Comparison of ENCODE assay signal across 8 mouse cellular contexts in the genomic region with DNA sequence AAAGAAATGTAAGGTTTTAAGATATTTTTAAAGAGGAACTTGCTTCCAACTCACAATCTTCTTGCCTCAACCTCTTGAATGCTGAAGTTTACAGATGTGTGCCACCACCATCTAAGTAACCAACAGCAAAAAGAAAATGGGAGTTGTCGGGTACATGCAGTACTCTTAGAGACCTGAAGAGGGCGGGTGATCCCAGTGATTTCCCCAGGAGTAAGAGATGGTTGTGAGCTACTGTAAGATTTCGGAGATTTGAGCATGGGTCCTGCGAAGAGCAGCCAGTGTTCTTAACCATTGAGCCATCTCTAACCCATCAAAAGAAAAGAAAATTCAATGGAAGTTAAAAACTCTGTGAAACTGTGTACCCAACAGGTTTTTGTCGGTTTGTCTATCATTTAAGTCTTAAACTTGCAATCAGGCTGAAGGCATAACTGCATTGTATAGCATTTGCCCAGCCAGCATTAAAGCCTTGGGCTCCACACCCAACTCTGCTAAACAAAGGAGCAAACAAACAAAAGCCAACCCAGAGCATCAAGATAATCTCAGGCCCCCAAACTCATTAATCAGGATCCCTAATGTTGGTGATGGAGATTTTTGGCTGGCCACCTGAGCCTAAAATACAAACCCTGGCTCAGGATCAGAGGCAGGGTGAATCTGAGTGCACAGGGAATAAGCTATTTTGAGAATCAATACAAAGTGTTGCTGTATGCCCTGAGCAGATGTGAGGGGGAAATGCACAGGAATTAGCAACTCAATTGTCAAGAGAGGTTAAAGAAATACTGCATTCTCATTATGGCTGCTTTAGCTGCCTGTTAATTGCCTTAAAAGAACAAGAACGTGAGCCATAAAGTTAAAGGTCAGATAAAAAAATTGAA.
DNase-seq lines count a peak whose midpoint lies in the region; ATAC-seq and TF ChIP-seq lines count a peak whose summit lies in the region.
"Had no signal": no experiment of that assay in that cellular context is flagged by ENCODE, and none has a peak within 500 bp of the region (broad histone marks: within the 10 kb centered on the region; RNA-seq: fewer than 3 reads in every experiment).

No protein-coding gene starts in this region.

- CTCF ChIA-PET in Patski (lab: Charles Lee): interaction anchor here (0.8 to 1.7 kb wide), 9 partner anchors 10 to 141 kb away, joined by 3 to 7 read pairs (median 3); partner anchors contain the start of gene Crbn

- WGBS in midbrain, embryonic 10.5 days: 42% methylated on average over 6 of the region's 6 CpGs
- WGBS in midbrain, embryonic 15.5 days: 32% methylated on average over 6 of the region's 6 CpGs
- 37% methylated on average over 6 of the region's 6 CpGs for WGBS in hindbrain, embryonic 12.5 days
- WGBS in liver, embryonic 11.5 days: 37% methylated on average over 6 of the region's 6 CpGs

- H3K4me2 ChIP-seq in midbrain, embryonic 15.5 days: no peak overlapping the region
- no peak overlapping the region for H3K4me2 ChIP-seq in hindbrain, embryonic 12.5 days (replicated peaks)
- no peak overlapping the region for H3K4me2 ChIP-seq in liver, embryonic 11.5 days
- H3K4me2 ChIP-seq: lung, embryonic 15.5 days had no signal

- no peak overlapping the region for H3K9ac ChIP-seq in midbrain, embryonic 15.5 days
- H3K9ac ChIP-seq in hindbrain, embryonic 12.5 days: no peak overlapping the region
- no peak overlapping the region for H3K9ac ChIP-seq in liver, embryonic 11.5 days (ENCODE audit: low read depth, low read length)
- H3K9ac ChIP-seq: lung, embryonic 15.5 days had no signal

- POLR2A ChIA-PET in Patski (lab: Charles Lee): no interaction called here

- in situ Hi-C loops in Patski (cut with MboI; ENCODE audit: low pct_unique_long_range_greater_than_20kb): loop anchor here (5.0 to 10.0 kb wide), 2 partner anchors 138 to 1391 kb away; partner anchors contain the start of gene Crbn

- H3K36me3 ChIP-seq in midbrain, embryonic 10.5 days: no peaks in the 10 kb centered on the region
- no peaks in the 10 kb centered on the region for H3K36me3 ChIP-seq in midbrain, embryonic 15.5 days (replicated peaks)
- H3K36me3 ChIP-seq in hindbrain, embryonic 12.5 days: no peaks in the 10 kb centered on the region
- H3K36me3 ChIP-seq in liver, embryonic 11.5 days (ENCODE audit: control insufficient read depth, insufficient read depth, low read length): no peaks in the 10 kb centered on the region
- H3K36me3 ChIP-seq: lung, embryonic 15.5 days had no signal

- peak; percentile 41 for DNase-seq in midbrain, embryonic 10.5 days (ENCODE audit: low spot score)
- DNase-seq in Patski (ENCODE audit: low read depth, low spot score): no peak
- peak; percentile 23 for DNase-seq in cerebellum, adult 8-10 months
- no peak for DNase-seq in liver, embryonic 11.5 days (ENCODE audit: low spot score)
- DNase-seq in retina, postnatal 1 day: peak; percentile 42

- no peak for ATAC-seq in midbrain, embryonic 15.5 days (replicated peaks)
- peak; percentile 87 for ATAC-seq in Patski
- peak; percentile 68 for ATAC-seq in hindbrain, embryonic 12.5 days (ENCODE audit: low FRiP score)
- ATAC-seq in liver, embryonic 11.5 days (replicated peaks; ENCODE audit: low FRiP score): peak; percentile 47; the same call in 1 of the 2 replicates

- H3K9me3 ChIP-seq in midbrain, embryonic 10.5 days (replicated peaks): no peaks in the 10 kb centered on the region
- no peaks in the 10 kb centered on the region for H3K9me3 ChIP-seq in midbrain, embryonic 15.5 days
- no peaks in the 10 kb centered on the region for H3K9me3 ChIP-seq in hindbrain, embryonic 12.5 days (replicated peaks)
- H3K9me3 ChIP-seq in liver, embryonic 11.5 days (ENCODE audit: control insufficient read depth, low read length): no peaks in the 10 kb centered on the region
- H3K9me3 ChIP-seq: lung, embryonic 15.5 days had no signal

- peak; percentile 92 for TF ChIP-seq CTCF in Patski (IDR thresholded peaks at IDR 0.05)

- no peaks in the 10 kb centered on the region for H3K4me1 ChIP-seq in midbrain, embryonic 10.5 days
- no peaks in the 10 kb centered on the region for H3K4me1 ChIP-seq in midbrain, embryonic 15.5 days
- H3K4me1 ChIP-seq in hindbrain, embryonic 12.5 days: no peaks in the 10 kb centered on the region
- H3K4me1 ChIP-seq in liver, embryonic 11.5 days (replicated peaks; ENCODE audit: control insufficient read depth, insufficient read depth, low read length): no peaks in the 10 kb centered on the region
- H3K4me1 ChIP-seq: lung, embryonic 15.5 days had no signal

- H3K27ac ChIP-seq in midbrain, embryonic 10.5 days (replicated peaks): no peak overlapping the region
- H3K27ac ChIP-seq in midbrain, embryonic 15.5 days: no peak overlapping the region
- no peak overlapping the region for H3K27ac ChIP-seq in hindbrain, embryonic 12.5 days
- H3K27ac ChIP-seq in liver, embryonic 11.5 days (ENCODE audit: low read depth, low read length): no peak overlapping the region
- H3K27ac ChIP-seq: lung, embryonic 15.5 days had no signal

- H3K27me3 ChIP-seq in midbrain, embryonic 10.5 days (ENCODE audit: low read depth, poor library complexity, severe bottlenecking): no peaks in the 10 kb centered on the region
- H3K27me3 ChIP-seq in midbrain, embryonic 15.5 days (replicated peaks): no peaks in the 10 kb centered on the region
- peaks cover 27% of the 10 kb centered on the region for H3K27me3 ChIP-seq in Patski
- H3K27me3 ChIP-seq in hindbrain, embryonic 12.5 days: no peaks in the 10 kb centered on the region
- no peaks in the 10 kb centered on the region for H3K27me3 ChIP-seq in liver, embryonic 11.5 days (replicated peaks; ENCODE audit: control insufficient read depth, insufficient read depth, low read length)
- H3K27me3 ChIP-seq: lung, embryonic 15.5 days had no signal

- no peak overlapping the region for H3K4me3 ChIP-seq in midbrain, embryonic 10.5 days
- H3K4me3 ChIP-seq in midbrain, embryonic 15.5 days: no peak overlapping the region
- H3K4me3 ChIP-seq in hindbrain, embryonic 12.5 days: no peak overlapping the region
- no peak overlapping the region for H3K4me3 ChIP-seq in liver, embryonic 11.5 days (ENCODE audit: low read depth, low read length)
- H3K4me3 ChIP-seq: lung, embryonic 15.5 days had no signal

Comparison
In these comparisons a context has a peak if more than half of its experiments do, and no peak if none do; other contexts are left out.
1. DNase-seq: peak in midbrain, embryonic 10.5 days (single experiment), cerebellum, adult 8-10 months (single experiment) and retina, postnatal 1 day (single experiment); none in Patski (single experiment) and liver, embryonic 11.5 days (single experiment).